Mouse (Mus musculus) intestine, embryonic 14.5 days (tissue): Measurements from ENCODE around the gene Mctp2. TPM values are rescaled to one million over a fixed set of nuclear protein-coding genes. Genes with fewer than 3 reads are reported as not detected.

ENCODE experiments used
- ATAC-seq: fragments of 200-750 bp; cut with Nextera tagmentation; replicated peaks from 2 replicates; pipeline ENCODE4 v1.8.0; 2017; ENCODE audit warnings: low read depth, moderate number of reproducible peaks, moderate TSS enrichment, moderate library complexity; ENCODE audit not compliant: low FRiP score, low TSS enrichment
- DNase-seq: peaks from one replicate; pipeline ENCODE4 v3.0.0-alpha.2; 2018; ENCODE audit warnings: low spot score
- H3K27ac ChIP-seq: fragments of 300-500 bp; sonication (generic); 2 replicates; pipeline ENCODE4 v1.5.1; 2014; ENCODE audit warnings: low read depth, mild to moderate bottlenecking, control low read depth
- H3K27me3 ChIP-seq: fragments of 300-500 bp; sonication (generic); replicated peaks from 2 replicates; pipeline ENCODE4 v1.6.1; 2014; ENCODE audit warnings: low read length, control low read depth; ENCODE audit not compliant: control insufficient read depth, insufficient read depth
- H3K36me3 ChIP-seq: fragments of 300-500 bp; sonication (generic); 2 replicates; pipeline ENCODE4 v1.6.1; 2014; ENCODE audit warnings: low read length, control low read depth; ENCODE audit not compliant: control insufficient read depth, insufficient read depth
- H3K4me1 ChIP-seq: fragments of 300-500 bp; sonication (generic); replicated peaks from 2 replicates; pipeline ENCODE4 v1.6.1; 2014; ENCODE audit warnings: low read length, control low read depth, mixed read lengths; ENCODE audit not compliant: control insufficient read depth, insufficient read depth
- H3K4me2 ChIP-seq: fragments of 300-500 bp; sonication (generic); 2 replicates; pipeline ENCODE4 v1.6.1; 2014; ENCODE audit warnings: low read length
- H3K4me3 ChIP-seq: fragments of 300-500 bp; sonication (generic); 2 replicates; pipeline ENCODE4 v1.5.1; 2014; ENCODE audit warnings: low read depth, low read length, control low read depth, mixed read lengths
- H3K9ac ChIP-seq: fragments of 300-500 bp; sonication (generic); 2 replicates; pipeline ENCODE4 v1.6.1; 2014; ENCODE audit warnings: mild to moderate bottlenecking, low read length
- H3K9me3 ChIP-seq: fragments of 300-500 bp; sonication (generic); 2 replicates; pipeline ENCODE4 v1.6.1; 2016; ENCODE audit warnings: low read length, control low read depth; ENCODE audit not compliant: control insufficient read depth
- WGBS: fragments of 180-500 bp; shearing (Covaris S2); extraction: QIAGEN DNeasy Blood & Tissue Kit; methylation state at CpG from one replicate; pipeline ENCODE4 v1.1.7; 2014; 5-methylcytosine and 5-hydroxymethylcytosine counted together
- polyA plus RNA-seq: library from polyadenylated mRNA; unstranded; fragments of >200 nt; fragmentation: Nextera tagmentation; extraction: Ambion mirVana; gene quantifications from 2 replicates; pipeline ENCODE4 v1.2.1, GENCODE M21; 2014

The Mctp2 gene
- polyA plus RNA-seq, 1 experiment from 2014 or later: 2.4 TPM

DNA sequence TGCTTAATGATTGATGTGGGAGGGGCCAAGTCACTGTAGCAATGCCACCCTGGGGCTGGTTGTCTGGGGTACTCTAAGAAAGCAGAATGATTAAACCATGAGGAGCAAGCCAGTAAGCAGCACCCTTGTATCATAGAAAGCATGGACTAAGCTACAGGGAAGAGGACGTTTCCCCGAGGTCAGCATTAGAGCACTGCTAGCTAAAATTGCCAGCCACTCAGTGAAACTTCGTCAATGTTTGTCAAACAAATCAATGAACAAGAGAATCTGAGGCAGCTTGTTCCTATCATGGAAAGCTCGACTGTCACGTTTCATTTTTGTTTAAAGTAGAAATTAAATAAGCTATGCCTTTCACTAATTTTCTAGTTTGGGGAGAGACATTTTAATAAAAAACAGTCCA lies 124.8 kb downstream of the Mctp2 start:
- Histone ChIP-seq H3K4me3 (no peak overlapping the region), H3K4me1 (no peaks in the 10 kb centered on the region), H3K27me3 (no peaks in the 10 kb centered on the region), H3K9ac (no peak overlapping the region), H3K27ac (no peak overlapping the region), H3K9me3 (0 out of 2 replicates have a peak, but pooled peaks cover 4% of the 10 kb centered on the region), H3K4me2 (no peak overlapping the region), H3K36me3 (no peaks in the 10 kb centered on the region)
- no peak for ATAC-seq
- DNase-seq: no peak
- 50% methylated on average over 5 of the region's 5 CpGs for WGBS

DNA sequence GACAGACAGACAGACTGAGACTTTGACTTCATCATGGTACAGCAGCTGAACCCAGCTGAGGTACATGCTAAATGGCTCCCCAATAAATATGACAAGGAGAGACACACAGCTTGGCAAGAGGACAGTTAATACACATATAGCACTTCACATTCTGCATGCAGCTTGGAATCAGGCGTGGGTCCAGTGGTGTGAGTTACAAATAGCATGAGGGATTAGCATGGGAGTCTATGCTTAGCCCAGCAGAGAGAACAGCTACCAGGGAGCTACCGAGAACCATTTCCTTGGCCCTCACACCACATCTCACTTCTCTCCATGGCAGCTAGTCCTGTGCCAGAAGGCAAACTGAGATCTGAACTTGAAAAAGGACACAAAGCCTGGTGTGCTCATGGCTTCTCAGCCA lies 137.1 kb downstream of the Mctp2 start:
- H3K4me3 ChIP-seq: no peak overlapping the region
- H3K4me1 ChIP-seq: no peaks in the 10 kb centered on the region
- H3K36me3 ChIP-seq: no peaks in the 10 kb centered on the region
- no peak overlapping the region for H3K27ac ChIP-seq
- H3K27me3 ChIP-seq: no peaks in the 10 kb centered on the region
- DNase-seq: no peak
- H3K4me2 ChIP-seq: no peak overlapping the region
- H3K9me3 ChIP-seq: no peaks in the 10 kb centered on the region
- ATAC-seq: no peak
- H3K9ac ChIP-seq: no peak overlapping the region
- WGBS: 74% methylated on average over 2 of the region's 2 CpGs

DNA sequence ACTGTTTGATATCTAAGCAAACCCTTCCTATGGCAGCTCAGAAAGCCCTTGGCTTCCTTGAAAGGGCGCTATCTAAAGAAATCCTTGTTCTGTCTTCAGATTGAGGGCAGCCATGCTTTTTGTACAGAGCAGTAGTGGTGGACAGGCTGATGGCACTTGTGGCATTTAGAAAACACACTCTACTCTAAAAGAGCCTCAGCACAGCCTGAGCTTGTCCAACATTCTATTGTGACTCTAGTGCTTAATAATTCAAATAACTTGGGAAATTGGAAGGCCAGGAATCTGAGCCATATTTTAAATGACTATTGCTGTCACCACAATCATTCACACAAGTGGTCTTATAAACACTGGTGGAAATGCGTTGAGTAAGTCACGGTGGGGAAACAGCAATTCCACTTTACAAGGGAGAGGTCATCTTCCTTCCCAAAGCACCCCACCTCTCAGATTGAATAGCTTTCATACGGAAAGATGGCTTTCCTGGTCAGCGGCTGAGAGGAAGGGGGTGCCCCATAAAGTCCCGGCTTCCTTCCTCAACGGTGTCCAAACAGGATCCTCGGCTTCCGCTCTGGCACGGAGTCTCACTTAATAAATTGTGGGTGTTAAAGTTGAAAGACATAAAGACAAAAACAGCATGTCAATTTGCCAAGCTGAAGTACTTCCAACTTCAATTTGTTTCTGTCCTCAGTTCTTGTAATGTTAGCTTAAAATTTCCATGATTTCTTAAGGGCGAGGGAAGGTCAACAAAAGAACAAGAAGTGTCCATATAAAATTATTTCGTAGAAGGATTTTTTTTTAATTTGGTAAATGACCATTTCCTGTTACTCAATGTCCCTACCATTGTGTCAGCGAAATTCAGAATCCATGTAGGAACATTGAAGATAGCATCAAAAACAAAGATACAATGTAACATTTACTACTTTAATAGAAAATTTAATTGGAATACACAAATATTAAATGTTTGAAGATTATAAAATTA lies 140.4 kb downstream of the Mctp2 start:
- H3K9ac ChIP-seq: no peak overlapping the region
- H3K9me3 ChIP-seq: no peaks in the 10 kb centered on the region
- H3K36me3 ChIP-seq: no peaks in the 10 kb centered on the region
- 69% methylated on average over 13 of the region's 13 CpGs for WGBS
- DNase-seq (no peak), ATAC-seq (no peak)
- no peaks in the 10 kb centered on the region for H3K4me1 ChIP-seq
- H3K27me3 ChIP-seq: no peaks in the 10 kb centered on the region
- no peak overlapping the region for H3K27ac ChIP-seq
- H3K4me2 ChIP-seq: no peak overlapping the region
- H3K4me3 ChIP-seq: no peak overlapping the region

DNA sequence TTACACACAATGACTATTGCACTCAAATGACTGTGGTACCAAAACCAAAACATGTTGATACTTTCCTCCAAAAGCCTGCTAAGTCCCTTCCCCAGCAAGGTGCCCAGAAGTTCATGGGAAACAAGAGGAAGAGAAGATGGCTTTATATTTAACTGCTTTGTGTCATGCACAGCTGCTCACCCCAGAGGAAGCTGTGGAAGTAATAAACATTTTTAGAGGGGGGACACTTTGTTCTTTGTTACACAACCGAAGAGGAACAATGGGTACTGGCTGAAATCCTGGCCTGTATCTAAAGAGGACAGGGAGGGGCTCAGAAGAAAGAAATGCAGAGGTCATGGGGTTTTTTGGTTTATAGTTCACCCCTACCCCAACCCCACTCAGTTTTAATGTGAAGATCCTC lies 144.2 kb downstream of the Mctp2 start:
- H3K9me3 ChIP-seq: no peaks in the 10 kb centered on the region
- DNase-seq: no peak
- no peak for ATAC-seq
- no peak overlapping the region for H3K4me2 ChIP-seq
- H3K36me3 ChIP-seq: no peaks in the 10 kb centered on the region
- H3K27me3 ChIP-seq: no peaks in the 10 kb centered on the region
- no peak overlapping the region for H3K9ac ChIP-seq
- no peak overlapping the region for H3K4me3 ChIP-seq
- 36% methylated on average over 1 of the region's 1 CpGs for WGBS
- H3K4me1 ChIP-seq: no peaks in the 10 kb centered on the region
- H3K27ac ChIP-seq: no peak overlapping the region

GRCm38 (mm10) chr7:72159513-72160063 lies 146.8 kb downstream of the Mctp2 start:
- WGBS: 72% methylated on average over 4 of the region's 4 CpGs

DNA sequence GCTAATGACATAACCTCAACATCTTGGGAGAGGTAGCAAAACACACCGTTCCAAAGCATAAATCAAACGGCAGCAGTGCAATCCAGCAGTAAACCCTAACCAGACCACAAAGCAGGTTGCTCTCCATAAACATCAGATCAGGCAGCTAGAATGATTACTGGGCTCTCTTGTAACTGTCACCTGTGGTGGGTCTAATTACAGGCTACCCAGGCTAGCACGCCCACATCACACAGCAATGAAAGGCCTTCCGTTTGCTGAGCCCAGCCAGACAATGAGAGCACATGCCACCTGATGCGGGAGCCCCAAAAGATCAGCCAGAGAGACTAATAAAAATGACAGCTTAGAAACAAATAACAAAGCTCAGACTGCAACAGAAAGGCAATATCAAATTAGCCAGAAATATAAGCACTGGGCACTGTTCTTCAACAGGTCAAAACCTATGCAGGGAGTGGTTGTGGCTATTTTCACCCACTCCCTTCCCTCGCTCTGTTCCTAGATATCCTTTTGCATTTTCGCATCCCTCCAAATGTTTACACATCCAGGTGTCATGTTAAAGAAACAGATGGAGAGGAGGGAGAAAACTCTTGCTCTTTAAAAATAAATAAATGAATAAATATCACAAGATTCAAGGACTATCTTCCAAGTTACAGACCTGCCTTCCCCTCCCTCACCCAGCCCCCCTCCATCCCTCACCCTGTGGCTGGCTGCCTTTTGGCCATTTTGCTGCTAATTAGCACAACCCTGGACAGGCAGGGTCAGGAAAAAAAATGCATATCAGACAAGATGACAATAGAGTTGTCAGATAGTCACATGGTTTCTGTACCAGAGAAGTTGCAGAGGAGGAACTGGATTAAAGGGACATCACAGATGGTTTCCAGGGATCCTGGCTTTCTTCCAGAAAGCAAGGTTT lies 155.4 kb downstream of the Mctp2 start:
- Histone ChIP-seq H3K4me1 (no peaks in the 10 kb centered on the region), H3K9ac (no peak overlapping the region), H3K27ac (no peak overlapping the region), H3K36me3 (no peaks in the 10 kb centered on the region), H3K27me3 (no peaks in the 10 kb centered on the region), H3K4me3 (no peak overlapping the region), H3K4me2 (no peak overlapping the region), H3K9me3 (no peaks in the 10 kb centered on the region)
- ATAC-seq: no peak
- WGBS: 49% methylated on average over 7 of the region's 7 CpGs
- no peak for DNase-seq

More at GRCm38 (mm10) chr7:72159513-72160063, 146.8 kb downstream of the Mctp2 start:
- H3K4me3 ChIP-seq: no peak overlapping the region
- H3K9me3 ChIP-seq: no peaks in the 10 kb centered on the region
- H3K36me3 ChIP-seq: no peaks in the 10 kb centered on the region
- no peak for DNase-seq
- H3K4me2 ChIP-seq: no peak overlapping the region
- no peak overlapping the region for H3K9ac ChIP-seq
- H3K27me3 ChIP-seq: no peaks in the 10 kb centered on the region
- H3K27ac ChIP-seq: no peak overlapping the region
- no peaks in the 10 kb centered on the region for H3K4me1 ChIP-seq
- no peak for ATAC-seq

GRCm38 (mm10) chr7:72149073-72149472 lies 157.3 kb downstream of the Mctp2 start:
- H3K4me1 ChIP-seq: no peaks in the 10 kb centered on the region
- no peak overlapping the region for H3K4me2 ChIP-seq
- no peak overlapping the region for H3K4me3 ChIP-seq
- no peaks in the 10 kb centered on the region for H3K36me3 ChIP-seq
- ATAC-seq: no peak
- no peaks in the 10 kb centered on the region for H3K27me3 ChIP-seq
- H3K9me3 ChIP-seq: no peaks in the 10 kb centered on the region
- no peak overlapping the region for H3K9ac ChIP-seq
- H3K27ac ChIP-seq: no peak overlapping the region
- 25% methylated on average over 3 of the region's 3 CpGs for WGBS
- no peak for DNase-seq

- DNase-seq (no peak), ATAC-seq (no peak)
- H3K27ac ChIP-seq: no peak overlapping the region
- no peak overlapping the region for H3K9ac ChIP-seq
- no peak overlapping the region for H3K4me2 ChIP-seq
- H3K9me3 ChIP-seq: no peaks in the 10 kb centered on the region
- H3K27me3 ChIP-seq: no peaks in the 10 kb centered on the region
- H3K4me1 ChIP-seq: no peaks in the 10 kb centered on the region
- H3K36me3 ChIP-seq: no peaks in the 10 kb centered on the region
- no peak overlapping the region for H3K4me3 ChIP-seq
These were observed 159.6 kb downstream of the Mctp2 start for GRCm38 (mm10) chr7:72146849-72147248.
